Mouse (Mus musculus): ENCODE results near the gene Olfr895.

DNA sequence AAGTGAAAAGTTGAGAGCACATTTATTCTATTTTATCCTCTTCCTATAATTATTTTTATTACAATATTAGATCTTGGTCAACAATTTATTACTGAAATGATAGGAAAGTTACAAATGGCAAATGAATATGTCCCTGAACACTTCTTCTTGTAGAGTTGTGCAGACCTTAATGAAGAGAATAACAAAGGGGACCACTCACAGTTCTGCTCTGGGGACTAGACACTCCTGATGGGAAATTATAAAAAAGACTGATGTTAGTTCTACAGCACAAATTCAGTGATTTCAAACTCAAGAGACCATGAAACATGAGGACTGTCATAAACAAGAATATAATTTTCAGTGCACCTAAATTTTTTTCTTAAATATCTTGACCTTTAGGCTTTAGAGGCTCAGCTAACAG lies 15.2 kb upstream of the Olfr895 start, which contains the start of gene Olfr143:
- no peak for TF ChIP-seq CTCF (IDR thresholded peaks at IDR 0.05; ENCODE audit: borderline replicate concordance, control insufficient read depth, extremely low read depth, insufficient read depth, low read length, poor library complexity)
- no peak for TF ChIP-seq POLR2A (IDR thresholded peaks at IDR 0.05; ENCODE audit: control insufficient read depth, extremely low read depth, insufficient read depth, low read length, poor library complexity)

Data from thymus, adult 2 months (tissue).